Mouse (Mus musculus): ENCODE data around the gene Naglu. TPM values are rescaled to one million over a fixed set of nuclear protein-coding genes. Genes with fewer than 3 reads are reported as not detected.

The Naglu gene
- polyA plus RNA-seq, 1 experiment from 2014 or later: 13.7 TPM

GRCm38 (mm10) chr11:101078121-101078520, 8.3 kb downstream of the Naglu start, which contains the start of gene Hsd17b1:
Gene Hsd17b1 (plus strand): TSS chr11:101078411.
- H3K4me3 ChIP-seq: no peak within 1 kb of the TSS
- whole genome bisulfite sequencing: 67% methylated on average over 9 of the region's 9 CpGs
- peaks cover 12% of the 10 kb centered on the region for H3K4me1 ChIP-seq
- no peaks in the 10 kb centered on the region for H3K36me3 ChIP-seq (replicated peaks)
- H3K4me2 ChIP-seq: no peak within 1 kb of the TSS
- H3K9ac ChIP-seq: no peak within 1 kb of the TSS
- H3K27ac ChIP-seq: no peak within 1 kb of the TSS
- no peak for ATAC-seq (replicated peaks)
- peaks cover 46% of the 10 kb centered on the region for H3K27me3 ChIP-seq (replicated peaks)
- no peaks in the 10 kb centered on the region for H3K9me3 ChIP-seq

DNA sequence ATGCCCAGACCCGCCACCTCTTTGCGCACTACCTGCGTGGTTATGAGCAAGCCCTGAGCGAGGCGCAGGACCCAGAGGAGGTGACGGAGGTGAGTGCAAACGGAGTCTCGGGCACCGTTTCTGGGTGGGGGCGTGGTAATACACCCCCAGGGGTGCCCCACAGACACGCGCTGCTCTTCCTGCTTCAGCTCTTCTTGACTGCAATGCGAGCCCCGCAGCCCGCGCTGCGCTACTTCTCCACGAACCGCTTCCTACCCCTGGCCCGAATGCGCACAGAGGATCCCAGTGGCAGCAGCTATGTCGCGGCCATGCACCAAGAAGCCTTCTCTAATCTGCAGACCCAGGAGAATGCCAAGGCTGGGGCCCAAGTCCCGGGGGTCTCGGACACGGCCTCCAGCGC, 9.9 kb downstream of the Naglu start:
- no peak for ATAC-seq (replicated peaks)
- Histone ChIP-seq H3K27ac (no peak overlapping the region), H3K27me3 (replicated peaks) (peaks cover 46% of the 10 kb centered on the region), H3K9me3 (no peaks in the 10 kb centered on the region), H3K4me2 (no peak overlapping the region; the same call in 1 of the 2 replicates), H3K4me3 (peak overlapping the region; percentile 11; the same call in 1 of the 2 replicates), H3K9ac (no peak overlapping the region), H3K4me1 (peaks cover 20% of the 10 kb centered on the region), H3K36me3 (replicated peaks) (no peaks in the 10 kb centered on the region)
- WGBS: 4% methylated on average over 27 of the region's 27 CpGs

DNA sequence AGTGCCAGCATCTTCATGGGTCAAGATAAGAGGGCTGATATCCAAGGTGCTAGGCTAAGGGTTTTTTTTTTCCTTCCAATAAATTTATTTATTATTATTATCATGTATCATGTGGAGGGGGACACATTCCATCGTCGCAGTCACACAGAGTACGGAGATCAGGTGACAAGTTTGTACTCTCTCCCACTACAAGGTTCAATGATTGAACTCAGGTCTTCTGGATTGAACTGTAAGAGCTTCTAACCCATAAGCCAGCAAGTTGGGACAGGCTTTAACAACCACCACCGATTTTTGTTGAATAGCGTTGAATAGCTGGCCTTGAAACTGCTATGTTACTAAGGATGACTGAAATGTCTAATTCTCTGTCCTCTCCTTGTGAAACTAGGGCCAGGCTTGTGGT, 10.6 kb downstream of the Naglu start:
- ATAC-seq (replicated peaks): no peak
- Histone ChIP-seq H3K4me1 (peaks cover 20% of the 10 kb centered on the region), H3K27ac (no peak overlapping the region), H3K4me3 (no peak overlapping the region), H3K9me3 (no peaks in the 10 kb centered on the region), H3K27me3 (replicated peaks) (peaks cover 46% of the 10 kb centered on the region), H3K4me2 (no peak overlapping the region), H3K9ac (no peak overlapping the region), H3K36me3 (replicated peaks) (no peaks in the 10 kb centered on the region)
- WGBS: 57% methylated on average over 5 of the region's 5 CpGs

DNA sequence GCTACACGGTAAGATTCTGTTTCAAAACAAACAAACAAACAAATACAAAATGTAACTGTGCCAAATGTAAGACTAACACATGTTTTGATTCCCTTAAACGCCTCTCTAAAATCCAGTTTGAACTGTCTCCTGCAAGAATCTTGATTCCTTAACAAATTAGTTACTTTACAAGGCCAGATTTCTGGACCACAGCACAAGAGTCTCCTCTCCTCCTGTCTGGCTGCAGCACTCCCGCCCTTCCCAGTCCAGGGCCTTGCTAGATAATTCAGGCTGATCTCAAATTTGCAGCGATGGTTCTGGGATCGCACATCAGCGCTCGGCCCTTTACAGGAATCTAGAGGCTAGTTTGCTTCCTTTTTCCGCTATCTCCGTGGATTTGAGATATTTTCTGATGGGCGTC, 11.8 kb downstream of the Naglu start:
- Histone ChIP-seq H3K4me3 (peak overlapping the region; percentile 72), H3K4me1 (peaks cover 32% of the 10 kb centered on the region), H3K27ac (peak overlapping the region; percentile 88), H3K27me3 (replicated peaks) (peaks cover 45% of the 10 kb centered on the region), H3K36me3 (replicated peaks) (no peaks in the 10 kb centered on the region), H3K9ac (peak overlapping the region; percentile 41), H3K4me2 (peak overlapping the region; percentile 95), H3K9me3 (no peaks in the 10 kb centered on the region)
- no peak for ATAC-seq (replicated peaks)
- 6% methylated on average over 10 of the region's 10 CpGs for WGBS

DNA sequence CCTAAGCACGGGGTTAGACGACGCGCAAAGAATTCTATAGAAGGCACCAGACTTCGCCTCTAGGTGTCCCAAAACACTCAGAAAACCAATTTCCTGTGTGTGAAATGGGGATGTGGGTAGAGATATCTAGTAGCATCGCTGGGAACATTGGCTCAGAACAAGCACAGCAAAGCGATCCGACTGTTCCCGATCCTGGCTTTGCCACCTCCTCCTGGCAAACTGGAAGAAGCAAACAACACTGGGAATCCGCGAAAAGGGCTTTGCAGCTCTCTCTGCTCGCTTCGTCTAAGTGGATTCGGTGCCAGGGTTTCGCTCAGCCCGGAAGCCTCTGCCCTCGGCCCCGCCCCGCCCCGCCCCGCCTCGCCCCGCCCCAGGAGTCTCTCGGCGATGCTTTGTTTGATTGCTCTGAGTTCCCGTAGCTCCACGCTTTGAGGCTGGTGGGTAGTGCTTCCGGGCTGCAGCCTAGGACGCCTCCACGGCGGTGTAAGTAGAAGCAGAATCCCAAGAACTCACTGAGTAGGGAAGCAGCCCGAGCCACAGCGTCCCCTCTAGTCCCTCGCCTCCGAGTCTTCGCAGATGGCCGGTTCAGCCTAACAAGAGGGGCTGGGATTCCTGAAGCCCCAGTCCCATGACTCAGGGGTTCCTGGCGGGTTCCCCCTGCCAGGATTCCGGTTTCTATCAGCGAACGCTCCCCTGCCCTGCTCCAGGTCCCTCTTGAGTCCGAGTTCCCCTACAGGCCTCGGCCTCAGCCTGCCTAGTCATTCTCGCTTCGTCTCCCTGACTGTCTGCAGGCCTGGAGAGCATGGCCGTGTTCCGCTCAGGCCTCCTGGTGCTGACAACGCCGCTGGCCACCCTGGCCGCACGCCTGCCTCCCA, 12.6 kb downstream of the Naglu start, which contains the start of gene Coasy:
Gene Coasy, plus strand, starts transcription at position 358 of the 875 bp plus-strand sequence.
- peak; percentile 87 for ATAC-seq (replicated peaks)
- H3K9me3 ChIP-seq: no peaks in the 10 kb centered on the region
- peak within 1 kb of the TSS; percentile 83 for H3K9ac ChIP-seq
- no peaks in the 10 kb centered on the region for H3K36me3 ChIP-seq (replicated peaks)
- peak within 1 kb of the TSS; percentile 72 for H3K4me3 ChIP-seq
- peaks cover 37% of the 10 kb centered on the region for H3K27me3 ChIP-seq (replicated peaks)
- peak within 1 kb of the TSS; percentile 88 for H3K27ac ChIP-seq
- peaks cover 34% of the 10 kb centered on the region for H3K4me1 ChIP-seq
- H3K4me2 ChIP-seq: peak within 1 kb of the TSS; percentile 95
- WGBS: under 1% methylated on average over 51 of the region's 51 CpGs

DNA sequence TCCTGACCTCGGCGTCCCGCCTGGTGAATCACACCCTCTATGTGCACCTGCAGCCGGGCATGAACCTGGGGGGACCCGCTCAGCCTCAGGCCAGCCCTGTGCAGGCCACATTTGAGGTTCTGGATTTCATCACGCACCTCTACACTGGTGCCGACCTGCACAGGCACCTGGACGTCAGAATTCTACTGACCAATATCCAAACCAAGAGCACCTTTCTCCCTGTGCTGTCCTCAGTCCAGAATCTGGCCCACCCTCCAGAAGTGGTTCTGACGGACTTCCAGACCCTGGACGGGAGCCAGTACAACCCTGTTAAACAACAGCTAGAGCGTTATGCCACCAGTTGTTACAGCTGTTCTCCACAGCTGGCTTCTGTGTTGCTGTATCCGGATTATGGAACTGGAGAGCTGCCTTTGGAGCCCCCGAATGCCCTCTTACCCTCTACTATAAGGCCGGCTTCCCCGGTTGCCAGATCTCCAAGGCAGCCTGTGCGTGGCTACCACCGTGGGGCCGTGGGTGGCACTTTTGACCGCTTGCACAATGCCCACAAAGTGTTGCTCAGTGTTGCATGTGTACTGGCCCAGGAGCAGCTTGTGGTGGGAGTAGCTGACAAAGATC, 13.4 kb downstream of the Naglu start:
- H3K27me3 ChIP-seq (replicated peaks): peaks cover 30% of the 10 kb centered on the region
- peak overlapping the region; percentile 83 for H3K9ac ChIP-seq
- no peaks in the 10 kb centered on the region for H3K9me3 ChIP-seq
- no peak; the same call in 1 of the 2 replicates for ATAC-seq (replicated peaks)
- WGBS: 35% methylated on average over 19 of the region's 19 CpGs
- peak overlapping the region; percentile 72 for H3K4me3 ChIP-seq
- no peaks in the 10 kb centered on the region for H3K36me3 ChIP-seq (replicated peaks)
- H3K4me2 ChIP-seq: peak overlapping the region; percentile 95
- H3K4me1 ChIP-seq: peaks cover 42% of the 10 kb centered on the region
- H3K27ac ChIP-seq: peak overlapping the region; percentile 88

GRCm38 (mm10) chr11:101084246-101084645, 14.4 kb downstream of the Naglu start:
- H3K4me1 ChIP-seq: peaks cover 45% of the 10 kb centered on the region
- no peak overlapping the region for H3K9ac ChIP-seq
- no peak overlapping the region for H3K4me2 ChIP-seq
- H3K9me3 ChIP-seq: no peaks in the 10 kb centered on the region
- WGBS: 87% methylated on average over 14 of the region's 14 CpGs
- H3K36me3 ChIP-seq (replicated peaks): peaks cover 2% of the 10 kb centered on the region
- no peak for ATAC-seq (replicated peaks)
- H3K4me3 ChIP-seq: no peak overlapping the region
- no peak overlapping the region for H3K27ac ChIP-seq
- H3K27me3 ChIP-seq (replicated peaks): peaks cover 19% of the 10 kb centered on the region

GRCm38 (mm10) chr11:101084811-101085210, 15.0 kb downstream of the Naglu start:
- Histone ChIP-seq H3K9ac (no peak overlapping the region), H3K36me3 (replicated peaks) (peaks cover 8% of the 10 kb centered on the region), H3K4me1 (peaks cover 45% of the 10 kb centered on the region), H3K4me3 (no peak overlapping the region), H3K27ac (no peak overlapping the region), H3K9me3 (no peaks in the 10 kb centered on the region), H3K4me2 (no peak overlapping the region), H3K27me3 (replicated peaks) (peaks cover 14% of the 10 kb centered on the region)
- 91% methylated on average over 12 of the region's 12 CpGs for WGBS
- no peak for ATAC-seq (replicated peaks)

- H3K4me3 ChIP-seq: no peak overlapping the region
- H3K9me3 ChIP-seq: no peaks in the 10 kb centered on the region
- peaks cover 4% of the 10 kb centered on the region for H3K27me3 ChIP-seq (replicated peaks)
- peaks cover 16% of the 10 kb centered on the region for H3K36me3 ChIP-seq (replicated peaks)
- H3K4me2 ChIP-seq: no peak overlapping the region
- no peak overlapping the region; the same call in 1 of the 2 replicates for H3K27ac ChIP-seq
- H3K9ac ChIP-seq: 0 out of 2 replicates have a peak overlapping the region, but pooled peaks have one; percentile 73
- ATAC-seq (replicated peaks): no peak
- H3K4me1 ChIP-seq: peaks cover 45% of the 10 kb centered on the region
- 93% methylated on average over 18 of the region's 18 CpGs for WGBS
Measured at GRCm38 (mm10) chr11:101085617-101086322, 16.0 kb downstream of the Naglu start.

DNA sequence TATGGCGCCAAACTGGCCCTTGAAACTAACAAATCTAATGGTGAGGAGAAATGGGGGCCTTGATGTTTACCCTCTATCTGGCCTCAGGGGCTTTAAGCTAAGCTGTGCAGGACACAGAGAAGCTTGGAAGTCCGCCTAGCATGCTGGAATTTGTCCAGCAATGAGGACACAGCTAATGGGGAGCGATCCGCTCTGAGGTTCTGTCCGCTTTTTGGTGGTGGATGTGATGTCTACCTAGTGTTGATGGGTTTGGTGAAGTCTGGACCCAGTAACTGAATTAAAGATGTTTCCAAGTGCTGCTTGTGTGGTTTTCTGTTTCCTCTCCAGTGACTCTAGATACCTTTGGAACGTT, 16.5 kb downstream of the Naglu start:
- H3K9me3 ChIP-seq: no peaks in the 10 kb centered on the region
- peak overlapping the region; percentile 73; the same call in 1 of the 2 replicates for H3K4me3 ChIP-seq
- 83% methylated on average over 6 of the region's 6 CpGs for whole genome bisulfite sequencing
- ATAC-seq (replicated peaks): no peak
- H3K27me3 ChIP-seq (replicated peaks): no peaks in the 10 kb centered on the region
- peak overlapping the region; percentile 73 for H3K9ac ChIP-seq
- peak overlapping the region; percentile 85 for H3K27ac ChIP-seq
- peak overlapping the region; percentile 80 for H3K4me2 ChIP-seq
- peaks cover 21% of the 10 kb centered on the region for H3K36me3 ChIP-seq (replicated peaks)
- H3K4me1 ChIP-seq: peaks cover 45% of the 10 kb centered on the region

DNA sequence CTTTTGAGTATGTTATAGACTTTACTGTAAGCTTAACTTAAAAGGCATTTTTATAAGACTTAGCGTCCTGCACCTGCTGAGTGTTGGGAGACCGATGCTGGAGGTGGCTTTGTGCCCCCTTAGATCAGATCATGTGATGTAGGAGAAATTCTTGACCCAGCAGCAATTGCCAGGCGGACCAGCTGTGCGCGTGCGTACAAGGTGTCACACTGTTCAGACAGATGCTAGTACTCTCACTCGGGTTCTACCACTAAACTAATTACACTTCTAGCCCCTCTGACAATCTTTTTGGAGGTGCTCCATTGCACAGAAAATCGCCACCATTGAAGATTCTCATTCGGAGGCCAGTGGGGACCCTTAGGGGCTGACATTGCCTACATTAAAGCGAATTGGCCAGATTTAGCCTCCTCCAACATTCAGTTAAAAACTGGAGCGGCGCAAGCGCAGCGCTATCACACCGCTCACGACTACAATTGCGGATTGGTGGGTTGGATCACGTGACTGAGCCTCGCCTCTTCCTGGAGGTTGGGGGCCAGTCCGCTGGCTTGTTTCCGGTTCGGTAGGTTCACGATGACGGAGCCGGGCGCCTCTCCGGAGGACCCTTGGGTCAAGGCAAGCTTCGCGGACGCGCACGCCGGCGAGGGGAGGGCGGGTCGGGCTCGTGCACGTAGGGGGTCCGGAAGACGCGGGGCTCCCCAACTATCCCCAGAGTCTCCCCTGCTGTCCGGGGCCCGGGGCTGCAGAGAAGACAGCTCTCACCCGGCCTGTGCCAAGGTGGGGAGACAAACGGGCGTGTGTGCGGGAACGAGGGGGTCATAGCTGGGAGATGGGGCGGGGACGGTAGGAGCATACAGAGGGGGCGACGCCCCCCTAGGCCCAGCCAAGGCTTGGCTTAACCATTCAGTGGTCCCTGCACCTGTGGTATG, 17.2 kb downstream of the Naglu start, which contains the start of gene Mlx:
Gene Mlx, plus strand, starts transcription at position 522 of the 926 bp plus-strand sequence.
- Histone ChIP-seq H3K4me1 (peaks cover 38% of the 10 kb centered on the region), H3K36me3 (replicated peaks) (peaks cover 26% of the 10 kb centered on the region), H3K9me3 (no peaks in the 10 kb centered on the region), H3K4me2 (peak within 1 kb of the TSS; percentile 80), H3K9ac (peak within 1 kb of the TSS; percentile 73), H3K27me3 (replicated peaks) (no peaks in the 10 kb centered on the region), H3K27ac (peak within 1 kb of the TSS; percentile 85), H3K4me3 (peak within 1 kb of the TSS; percentile 73)
- ATAC-seq (replicated peaks): peak; percentile 85
- WGBS: 2% methylated on average over 51 of the region's 52 CpGs

Data from midbrain, embryonic 15.5 days (tissue).